Mouse (Mus musculus) myocyte (in vitro differentiated cells): Measurements from ENCODE around the gene Hs3st6. TPM values are rescaled to one million over a fixed set of nuclear protein-coding genes. Genes with fewer than 3 reads are reported as not detected.

ENCODE experiments used
- H3K27me3 ChIP-seq: one replicate; pipeline ENCODE4 v1.6.1; 2011; ENCODE audit not compliant: control insufficient read depth, insufficient read depth, insufficient read length
- H3K36me3 ChIP-seq: one replicate; pipeline ENCODE4 v1.6.1; 2011; ENCODE audit not compliant: control insufficient read depth, insufficient read depth
- H3K4me2 ChIP-seq: one replicate; pipeline ENCODE4 v1.6.1; 2011; ENCODE audit warnings: low read depth, control low read depth
- H3K4me3 ChIP-seq: one replicate; pipeline ENCODE4 v1.5.1; 2011; ENCODE audit warnings: mild to moderate bottlenecking, control low read depth, moderate library complexity
- H3K79me2 ChIP-seq: one replicate; pipeline ENCODE4 v1.6.1; 2011; ENCODE audit not compliant: control insufficient read depth, insufficient read depth
- H3ac ChIP-seq: one replicate; pipeline ENCODE4 v1.6.1; 2011; ENCODE audit not compliant: control insufficient read depth, insufficient read length
- CEBPB ChIP-seq: IDR thresholded peaks from 2 replicates; pipeline ENCODE4 v1.6.1; 2011; ENCODE audit warnings: mild to moderate bottlenecking, moderate library complexity; ENCODE audit not compliant: poor library complexity, insufficient read depth, severe bottlenecking
- E2F4 ChIP-seq: IDR thresholded peaks from one replicate; pipeline ENCODE4 v1.6.1; 2011; ENCODE audit warnings: mild to moderate bottlenecking, control low read depth, moderate library complexity; ENCODE audit not compliant: insufficient read depth
- MAX ChIP-seq: IDR thresholded peaks from one replicate; pipeline ENCODE4 v1.6.1; 2011; ENCODE audit warnings: low read depth, mild to moderate bottlenecking, control low read depth
- MYOD1 ChIP-seq, 3 experiments: IDR thresholded peaks; one replicate each; pipeline ENCODE4 v1.6.1; 2011; ENCODE audit warnings: control low read depth in 2 of 3, low read depth in 2 of 3, mild to moderate bottlenecking in 2 of 3, moderate library complexity in 1 of 3; ENCODE audit not compliant: insufficient read length in 2 of 3, control insufficient read depth in 1 of 3
- MYOG ChIP-seq, 3 experiments: IDR thresholded peaks; one replicate each; pipeline ENCODE4 v1.6.1; 2011; ENCODE audit warnings: control low read depth in 2 of 3, low read depth in 2 of 3, mild to moderate bottlenecking in 2 of 3; ENCODE audit not compliant: insufficient read length in 2 of 3, control insufficient read depth in 1 of 3, insufficient read depth in 1 of 3
- POLR2A ChIP-seq: IDR thresholded peaks from one replicate; pipeline ENCODE4 v1.6.1; 2011; ENCODE audit warnings: low read depth, mild to moderate bottlenecking, control low read depth, moderate library complexity; ENCODE audit not compliant: insufficient read length
- POLR2AphosphoS2 ChIP-seq: IDR thresholded peaks from one replicate; pipeline ENCODE4 v1.6.1; 2011; ENCODE audit warnings: low read depth, control low read depth; ENCODE audit not compliant: insufficient read length
- REST ChIP-seq: IDR thresholded peaks from one replicate; pipeline ENCODE4 v1.6.1; 2011; ENCODE audit warnings: mild to moderate bottlenecking, control low read depth, moderate library complexity; ENCODE audit not compliant: insufficient read depth, insufficient read length
- SRF ChIP-seq: IDR thresholded peaks from one replicate; pipeline ENCODE4 v1.6.1; 2011; ENCODE audit warnings: low read depth; ENCODE audit not compliant: control insufficient read depth, insufficient read length
- TCF12 ChIP-seq: IDR thresholded peaks from one replicate; pipeline ENCODE4 v1.6.1; 2011; ENCODE audit warnings: mild to moderate bottlenecking, control low read depth; ENCODE audit not compliant: poor library complexity, insufficient read depth, severe bottlenecking
- TCF3 ChIP-seq: IDR thresholded peaks from one replicate; pipeline ENCODE4 v1.6.1; 2011; ENCODE audit warnings: low read depth, control low read depth; ENCODE audit not compliant: insufficient read length
- USF1 ChIP-seq: IDR thresholded peaks from one replicate; pipeline ENCODE4 v1.6.1; 2011; ENCODE audit warnings: low read depth, mild to moderate bottlenecking, control low read depth, moderate library complexity
- polyA plus RNA-seq: library from polyadenylated mRNA; unstranded; fragments of >200 nt; fragmentation: generic; extraction: Trizol; gene quantifications from one replicate; pipeline ENCODE4 v1.2.1, GENCODE M21; 2012; ENCODE audit warnings: missing spikeins

Hs3st6 gene
- polyA plus RNA-seq, 1 experiment = not detected

- Histone ChIP-seq H3ac (no peak overlapping the region), H3K4me2 (peak overlapping the region; percentile 21), H3K79me2 (peaks cover 3% of the 10 kb centered on the region), H3K27me3 (no peaks in the 10 kb centered on the region), H3K36me3 (no peaks in the 10 kb centered on the region), H3K4me3 (no peak overlapping the region)
- TF ChIP-seq SRF (no peak), MYOD1 (IDR thresholded peaks at IDR 0.05; ENCODE audit: control insufficient read depth in 1 of 3, insufficient read length in 2 of 3, low read depth in 2 of 3) (peak; percentile 47 to 81 (median 80)), REST (no peak), TCF12 (no peak), CEBPB (no peak), USF1 (no peak)
Measured at GRCm38 (mm10) chr17:24732233-24732935, 20.4 kb upstream of the Hs3st6 start.

GRCm38 (mm10) chr17:24733434-24734050 is 19.2 kb upstream of the Hs3st6 start:
- Histone ChIP-seq H3K36me3 (no peaks in the 10 kb centered on the region), H3ac (no peak overlapping the region), H3K27me3 (no peaks in the 10 kb centered on the region), H3K4me2 (no peak overlapping the region), H3K79me2 (peaks cover 6% of the 10 kb centered on the region), H3K4me3 (no peak overlapping the region)
- TF ChIP-seq E2F4 (no peak), SRF (no peak), CEBPB (no peak), REST (no peak), MYOD1 (IDR thresholded peaks at IDR 0.05; ENCODE audit: control insufficient read depth in 1 of 3, insufficient read length in 2 of 3, low read depth in 2 of 3) (no peak), POLR2AphosphoS2 (no peak), TCF3 (no peak), TCF12 (no peak), POLR2A (no peak), MYOG (IDR thresholded peaks at IDR 0.05; ENCODE audit: control insufficient read depth in 1 of 3, insufficient read depth in 1 of 3, insufficient read length in 2 of 3, low read depth in 2 of 3) (no peak), USF1 (no peak), MAX (no peak)

GRCm38 (mm10) chr17:24734513-24734912 is 18.3 kb upstream of the Hs3st6 start:
- Histone ChIP-seq H3K4me2 (no peak overlapping the region), H3ac (no peak overlapping the region), H3K36me3 (no peaks in the 10 kb centered on the region), H3K4me3 (no peak overlapping the region), H3K27me3 (no peaks in the 10 kb centered on the region), H3K79me2 (peaks cover 6% of the 10 kb centered on the region)
- TF ChIP-seq TCF3 (no peak), MYOG (IDR thresholded peaks at IDR 0.05; ENCODE audit: control insufficient read depth in 1 of 3, insufficient read depth in 1 of 3, insufficient read length in 2 of 3, low read depth in 2 of 3) (no peak), MAX (no peak), MYOD1 (IDR thresholded peaks at IDR 0.05; ENCODE audit: control insufficient read depth in 1 of 3, insufficient read length in 2 of 3, low read depth in 2 of 3) (no peak), SRF (no peak), E2F4 (no peak), POLR2A (no peak), USF1 (no peak), POLR2AphosphoS2 (no peak), REST (no peak), CEBPB (no peak), TCF12 (no peak)

GRCm38 (mm10) chr17:24735446-24735845 is 17.3 kb upstream of the Hs3st6 start:
- no peak for TF ChIP-seq MYOD1 (IDR thresholded peaks at IDR 0.05; ENCODE audit: control insufficient read depth in 1 of 3, insufficient read length in 2 of 3, low read depth in 2 of 3)
- no peak for TF ChIP-seq SRF
- no peak for TF ChIP-seq POLR2A
- TF ChIP-seq TCF3 = no peak
- no peak for TF ChIP-seq USF1
- no peak for TF ChIP-seq REST
- TF ChIP-seq POLR2AphosphoS2 = no peak
- no peak for TF ChIP-seq MAX
- no peak for TF ChIP-seq TCF12
- no peak for TF ChIP-seq CEBPB
- TF ChIP-seq E2F4 = no peak
- no peak for TF ChIP-seq MYOG (IDR thresholded peaks at IDR 0.05; ENCODE audit: control insufficient read depth in 1 of 3, insufficient read depth in 1 of 3, insufficient read length in 2 of 3, low read depth in 2 of 3)
- H3K4me2 ChIP-seq = peak overlapping the region; percentile 86

More at GRCm38 (mm10) chr17:24735446-24735845, 17.3 kb upstream of the Hs3st6 start:
- H3K4me3 ChIP-seq = peak overlapping the region; percentile 53
- no peak overlapping the region for H3ac ChIP-seq
- peaks cover 6% of the 10 kb centered on the region for H3K79me2 ChIP-seq
- H3K27me3 ChIP-seq = no peaks in the 10 kb centered on the region
- no peaks in the 10 kb centered on the region for H3K36me3 ChIP-seq
